ENCODE assay signal across 8 mouse cellular contexts in the genomic region with DNA sequence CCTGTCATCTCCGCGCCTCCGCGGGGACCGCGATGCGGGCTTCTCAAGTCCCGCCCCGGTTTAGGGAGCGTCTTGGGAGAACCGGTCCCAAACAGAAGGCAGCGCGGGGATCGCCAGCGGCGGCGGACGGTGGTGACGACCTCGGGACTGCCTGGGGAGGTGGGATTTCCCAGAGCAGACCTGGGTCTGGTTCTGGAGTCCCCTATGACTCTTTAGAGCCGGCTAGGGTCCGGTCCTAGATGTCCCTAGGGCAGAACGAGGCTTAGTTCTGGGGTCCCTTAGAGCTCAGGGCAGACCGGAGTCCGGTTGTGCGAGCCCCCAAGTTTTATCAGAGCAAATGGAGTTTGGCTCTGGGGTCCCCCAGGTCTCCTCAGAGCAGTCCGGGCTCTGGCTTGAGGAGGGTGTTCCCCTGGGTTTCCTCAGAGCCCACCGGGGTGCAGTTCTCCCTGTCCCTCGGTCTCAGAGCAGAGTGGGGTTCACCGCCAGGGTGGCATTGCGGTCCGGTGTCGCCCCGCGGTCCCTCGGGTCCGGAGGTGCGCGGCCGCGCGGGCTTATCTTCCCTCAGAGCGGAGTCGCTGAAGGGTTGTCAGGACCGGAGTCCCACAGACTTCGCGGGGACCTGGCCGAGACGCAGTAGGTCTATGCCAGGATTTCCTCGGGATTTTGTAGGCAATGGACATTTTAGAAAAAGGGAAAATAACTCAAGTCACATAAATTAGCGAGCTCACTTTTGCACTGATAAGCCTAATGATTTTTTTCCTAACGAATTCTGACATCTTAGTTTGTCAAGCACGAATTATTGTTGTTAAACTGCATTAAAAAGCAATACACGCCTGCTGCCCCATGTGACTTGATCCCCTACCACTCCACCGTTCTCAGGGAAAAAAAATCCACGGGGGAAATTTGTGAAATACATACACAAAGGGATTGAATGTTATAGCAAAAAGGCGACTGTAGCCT. TPM values are rescaled to one million over a fixed set of nuclear protein-coding genes. Genes with fewer than 3 reads are reported as not detected.
A peak's percentile ranks its signal among the peaks of the same experiment; 100 is the strongest.
DNase-seq lines count a peak whose midpoint lies in the region; ATAC-seq lines count a peak whose summit lies in the region.

No protein-coding gene starts in this region.

- no peaks in the 10 kb centered on the region for H3K36me3 ChIP-seq in hindbrain, embryonic 14.5 days (replicated peaks; ENCODE audit: control insufficient read depth, insufficient read depth)
- H3K36me3 ChIP-seq in neural tube, embryonic 11.5 days (ENCODE audit: control insufficient read depth, insufficient read depth, low read length) = no peaks in the 10 kb centered on the region

- under 1% methylated on average over 57 of the region's 57 CpGs for WGBS in hindbrain, embryonic 14.5 days
- under 1% methylated on average over 57 of the region's 57 CpGs for WGBS in neural tube, embryonic 11.5 days

- H3K27me3 ChIP-seq in hindbrain, embryonic 14.5 days (ENCODE audit: control insufficient read depth, insufficient read depth, low read length) = peaks cover 65% of the 10 kb centered on the region
- peaks cover 41% of the 10 kb centered on the region for H3K27me3 ChIP-seq in neural tube, embryonic 11.5 days (ENCODE audit: control insufficient read depth, insufficient read depth, low read length)

- no peak for ATAC-seq in hindbrain, embryonic 14.5 days (ENCODE audit: low FRiP score)
- no peak for ATAC-seq in neural tube, embryonic 11.5 days (ENCODE audit: insufficient read depth, low FRiP score, low TSS enrichment)

- peaks cover 13% of the 10 kb centered on the region; the same call in 1 of the 2 replicates for H3K4me1 ChIP-seq in hindbrain, embryonic 14.5 days (replicated peaks; ENCODE audit: control insufficient read depth, insufficient read depth, low read length)
- 0 out of 2 replicates have a peak, but pooled peaks cover 5% of the 10 kb centered on the region for H3K4me1 ChIP-seq in neural tube, embryonic 11.5 days (ENCODE audit: control insufficient read depth, insufficient read depth, low read length)

- H3K9me3 ChIP-seq in hindbrain, embryonic 14.5 days (ENCODE audit: control insufficient read depth, low read length) = no peaks in the 10 kb centered on the region
- H3K9me3 ChIP-seq in neural tube, embryonic 11.5 days (ENCODE audit: control insufficient read depth, low read length) = no peaks in the 10 kb centered on the region

- no peak overlapping the region for H3K9ac ChIP-seq in hindbrain, embryonic 14.5 days
- peak overlapping the region; percentile 27; the same call in 1 of the 2 replicates for H3K9ac ChIP-seq in neural tube, embryonic 11.5 days (ENCODE audit: low read length)

- H3K4me2 ChIP-seq in hindbrain, embryonic 14.5 days (replicated peaks) = peak overlapping the region; percentile 53
- H3K4me2 ChIP-seq in neural tube, embryonic 11.5 days (ENCODE audit: low read depth) = peak overlapping the region; percentile 53

- no peak overlapping the region for H3K27ac ChIP-seq in hindbrain, embryonic 14.5 days
- H3K27ac ChIP-seq in neural tube, embryonic 11.5 days (ENCODE audit: low read depth, low read length) = no peak overlapping the region

- H3K4me3 ChIP-seq in hindbrain, embryonic 14.5 days (replicated peaks; ENCODE audit: low read length) = peak overlapping the region; percentile 37
- H3K4me3 ChIP-seq in neural tube, embryonic 11.5 days (ENCODE audit: low read depth, low read length) = peak overlapping the region; percentile 36

- DNase-seq in cerebellum, postnatal 14 days = peak; percentile 24 to 43
- no peak for DNase-seq in cerebellum, adult 9-10 months
- peak; percentile 36 to 58 for DNase-seq in adrenal gland, postnatal 36 days
- DNase-seq in gastrocnemius, adult 18-20 months (ENCODE audit: low spot score) = peak; percentile 12
- DNase-seq in hindbrain, embryonic 14.5 days (ENCODE audit: low spot score) = peak; percentile 55
- DNase-seq in liver = peak; percentile 4
- peak; percentile 61 for DNase-seq in neural tube, embryonic 11.5 days (ENCODE audit: low spot score)
- peak; percentile 11 to 28 for DNase-seq in urinary bladder, postnatal 36 days (ENCODE audit: low spot score in 2 of 2)

RNA-seq across cellular contexts. Expression of gene Aldh1a2, which starts 0.7 kb away (rescaled TPM):
- total RNA-seq in adrenal gland, postnatal 36 days (2021) = 10 to 100 TPM; 65.6 to 79.0 TPM
- total RNA-seq in gastrocnemius, adult 18-20 months (2021) = 1 to 10 TPM; 1.8 to 8.9 TPM
- polyA plus RNA-seq in hindbrain, embryonic 14.5 days (2014; fragmentation: Nextera tagmentation; extraction: Ambion mirVana) = 45.0 and 52.8 TPM in 2 replicates
- polyA plus RNA-seq in neural tube, embryonic 11.5 days (2014; fragmentation: Nextera tagmentation; extraction: Ambion mirVana) = 88.1 and 108 TPM in 2 replicates

RNA-seq across cellular contexts. Expression of gene Aqp9, which starts 47.8 kb away (rescaled TPM):
- under 1 TPM; 0.26 to 0.49 TPM for total RNA-seq in adrenal gland, postnatal 36 days (2021)
- total RNA-seq in gastrocnemius, adult 18-20 months (2021) = under 1 TPM in 1 of 2 experiments, not detected in 1; 0.24 TPM
- polyA plus RNA-seq in hindbrain, embryonic 14.5 days (2014; fragmentation: Nextera tagmentation; extraction: Ambion mirVana) = 0.31 and 0.34 TPM in 2 replicates
- polyA plus RNA-seq in neural tube, embryonic 11.5 days (2014; fragmentation: Nextera tagmentation; extraction: Ambion mirVana) = 0.08 TPM in 1 of 2 replicates, not detected in the other

Comparison
In these comparisons a context has a peak if more than half of its experiments do, and no peak if none do; other contexts are left out.
1. RNA of gene Aldh1a2, which starts 0.7 kb away (total RNA-seq): 65.6 to 79.0 TPM in adrenal gland, postnatal 36 days; 1.8 to 8.9 TPM in gastrocnemius, adult 18-20 months; every median in the first group is over 4 times any median in the second.